Mouse (Mus musculus) myocyte (in vitro differentiated cells): ENCODE measurements around the gene Yap1.

ENCODE experiments used
- CEBPB ChIP-seq: IDR thresholded peaks from 2 replicates; pipeline ENCODE4 v1.6.1; 2011; ENCODE audit warnings: mild to moderate bottlenecking, moderate library complexity; ENCODE audit not compliant: poor library complexity, insufficient read depth, severe bottlenecking
- E2F4 ChIP-seq: IDR thresholded peaks from one replicate; pipeline ENCODE4 v1.6.1; 2011; ENCODE audit warnings: mild to moderate bottlenecking, control low read depth, moderate library complexity; ENCODE audit not compliant: insufficient read depth
- MYOD1 ChIP-seq, 3 experiments: IDR thresholded peaks; one replicate each; pipeline ENCODE4 v1.6.1; 2011; ENCODE audit warnings: control low read depth in 2 of 3, low read depth in 2 of 3, mild to moderate bottlenecking in 2 of 3, moderate library complexity in 1 of 3; ENCODE audit not compliant: insufficient read length in 2 of 3, control insufficient read depth in 1 of 3
- MYOG ChIP-seq, 3 experiments: IDR thresholded peaks; one replicate each; pipeline ENCODE4 v1.6.1; 2011; ENCODE audit warnings: control low read depth in 2 of 3, low read depth in 2 of 3, mild to moderate bottlenecking in 2 of 3; ENCODE audit not compliant: insufficient read length in 2 of 3, control insufficient read depth in 1 of 3, insufficient read depth in 1 of 3
- POLR2A ChIP-seq: IDR thresholded peaks from one replicate; pipeline ENCODE4 v1.6.1; 2011; ENCODE audit warnings: low read depth, mild to moderate bottlenecking, control low read depth, moderate library complexity; ENCODE audit not compliant: insufficient read length
- POLR2AphosphoS2 ChIP-seq: IDR thresholded peaks from one replicate; pipeline ENCODE4 v1.6.1; 2011; ENCODE audit warnings: low read depth, control low read depth; ENCODE audit not compliant: insufficient read length
- TCF12 ChIP-seq: IDR thresholded peaks from one replicate; pipeline ENCODE4 v1.6.1; 2011; ENCODE audit warnings: mild to moderate bottlenecking, control low read depth; ENCODE audit not compliant: poor library complexity, insufficient read depth, severe bottlenecking
- TCF3 ChIP-seq: IDR thresholded peaks from one replicate; pipeline ENCODE4 v1.6.1; 2011; ENCODE audit warnings: low read depth, control low read depth; ENCODE audit not compliant: insufficient read length
- USF1 ChIP-seq: IDR thresholded peaks from one replicate; pipeline ENCODE4 v1.6.1; 2011; ENCODE audit warnings: low read depth, mild to moderate bottlenecking, control low read depth, moderate library complexity

DNA sequence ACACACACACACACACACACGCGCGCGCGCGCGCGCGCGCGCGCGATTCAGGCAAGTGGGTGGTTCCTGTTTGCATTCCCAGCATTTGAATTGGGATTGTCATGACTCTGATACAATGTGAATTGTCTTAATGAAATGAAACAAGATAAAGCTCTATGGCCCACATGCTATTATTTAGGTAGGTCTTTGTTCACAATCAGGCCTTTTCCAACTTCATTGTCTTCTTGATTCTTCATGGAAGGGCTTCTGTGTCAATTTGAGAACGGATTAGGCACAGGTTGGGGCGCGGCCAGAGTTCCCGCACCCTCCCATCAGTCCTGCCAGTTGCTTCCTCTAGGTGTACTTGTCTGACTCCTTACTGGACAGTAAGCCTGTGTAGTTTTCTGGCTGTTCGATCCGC is 90.4 kb downstream of the Yap1 start:
- TF ChIP-seq MYOD1 (IDR thresholded peaks at IDR 0.05; ENCODE audit: control insufficient read depth in 1 of 3, insufficient read length in 2 of 3, low read depth in 2 of 3) = no peak
- no peak for TF ChIP-seq CEBPB
- TF ChIP-seq POLR2A = no peak
- TF ChIP-seq POLR2AphosphoS2 = no peak
- no peak for TF ChIP-seq E2F4
- no peak for TF ChIP-seq USF1
- no peak for TF ChIP-seq TCF12
- no peak for TF ChIP-seq TCF3
- no peak for TF ChIP-seq MYOG (IDR thresholded peaks at IDR 0.05; ENCODE audit: control insufficient read depth in 1 of 3, insufficient read depth in 1 of 3, insufficient read length in 2 of 3, low read depth in 2 of 3)
